Mouse (Mus musculus): Measurements from ENCODE around the gene Jazf1.

DNA sequence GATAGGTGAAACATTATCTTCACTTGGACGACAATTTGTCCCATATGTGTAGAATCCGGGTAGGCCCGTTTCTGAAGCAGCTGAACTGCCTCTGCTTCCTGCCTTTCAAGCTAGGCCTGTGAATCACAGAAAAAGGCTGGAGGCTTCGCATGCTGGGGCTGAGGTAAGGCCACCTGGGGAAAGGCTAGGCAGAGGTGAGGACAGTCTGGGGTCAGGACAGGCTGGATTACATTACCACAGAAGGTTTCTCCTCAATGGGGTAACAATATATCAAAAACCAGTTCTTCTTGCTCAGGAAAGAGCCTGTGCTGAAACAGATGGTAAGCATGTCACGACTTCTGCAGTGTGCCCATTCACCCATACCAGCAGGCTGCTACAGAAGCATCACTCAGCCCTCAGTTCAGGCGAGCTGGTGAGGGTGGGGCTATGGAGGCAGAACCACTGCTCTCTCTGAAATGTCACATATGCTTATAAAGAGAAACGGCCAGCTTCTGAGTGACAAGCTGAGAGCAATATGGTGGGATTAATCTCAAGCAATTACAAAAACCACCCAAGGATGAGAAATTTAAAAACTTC is 135.7 kb downstream of the Jazf1 start:
- no peak for TF ChIP-seq CTCF (IDR thresholded peaks at IDR 0.05; ENCODE audit: low read depth, low read length)
- no peak for TF ChIP-seq POLR2A (IDR thresholded peaks at IDR 0.05; ENCODE audit: extremely low read depth, insufficient read depth, low read length)
